Mouse (Mus musculus): ENCODE measurements around the gene Tshz2. TPM values are rescaled to one million over a fixed set of nuclear protein-coding genes. Genes with fewer than 3 reads are reported as not detected.

Gene Tshz2
- polyA plus RNA-seq, 1 experiment from 2014 or later: 43.1 TPM

DNA sequence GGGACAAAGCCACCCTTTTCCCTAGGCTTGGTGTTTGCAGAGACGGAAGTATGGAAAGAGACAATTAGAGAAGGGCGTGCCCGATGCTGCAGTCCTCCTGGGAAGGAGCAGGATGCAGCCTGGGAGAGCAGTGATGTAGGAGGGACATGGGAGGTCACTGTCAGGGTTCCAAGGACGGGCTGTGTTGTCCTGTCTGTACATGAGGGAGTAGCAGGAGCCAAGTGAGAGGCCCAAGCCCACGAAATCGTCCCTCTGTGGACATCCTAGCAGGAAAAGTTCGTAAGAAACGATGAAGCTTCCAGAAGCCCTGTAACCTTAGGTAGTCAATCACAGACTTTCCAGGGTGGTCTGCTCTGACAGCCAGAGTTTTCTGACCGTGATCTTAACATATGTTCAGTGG, 408.3 kb downstream of the Tshz2 start:
- in situ Hi-C loops (cut with MboI; ENCODE audit: low pct_unique_long_range_greater_than_20kb): no loop called here
- no peak for TF ChIP-seq CTCF (IDR thresholded peaks at IDR 0.05)
- H3K27me3 ChIP-seq: no peaks in the 10 kb centered on the region
- POLR2A ChIA-PET: interaction anchor here (0.8 kb wide), 1 partner anchor 28 kb away, joined by 3 read pairs; no protein-coding TSS in a partner anchor
- DNase-seq (ENCODE audit: low read depth, low spot score) (no peak), ATAC-seq (no peak)
- CTCF ChIA-PET: interaction anchor here (0.9 to 1.2 kb wide), 2 partner anchors 8 to 47 kb away, joined by 3 to 4 read pairs; no protein-coding TSS in a partner anchor

DNA sequence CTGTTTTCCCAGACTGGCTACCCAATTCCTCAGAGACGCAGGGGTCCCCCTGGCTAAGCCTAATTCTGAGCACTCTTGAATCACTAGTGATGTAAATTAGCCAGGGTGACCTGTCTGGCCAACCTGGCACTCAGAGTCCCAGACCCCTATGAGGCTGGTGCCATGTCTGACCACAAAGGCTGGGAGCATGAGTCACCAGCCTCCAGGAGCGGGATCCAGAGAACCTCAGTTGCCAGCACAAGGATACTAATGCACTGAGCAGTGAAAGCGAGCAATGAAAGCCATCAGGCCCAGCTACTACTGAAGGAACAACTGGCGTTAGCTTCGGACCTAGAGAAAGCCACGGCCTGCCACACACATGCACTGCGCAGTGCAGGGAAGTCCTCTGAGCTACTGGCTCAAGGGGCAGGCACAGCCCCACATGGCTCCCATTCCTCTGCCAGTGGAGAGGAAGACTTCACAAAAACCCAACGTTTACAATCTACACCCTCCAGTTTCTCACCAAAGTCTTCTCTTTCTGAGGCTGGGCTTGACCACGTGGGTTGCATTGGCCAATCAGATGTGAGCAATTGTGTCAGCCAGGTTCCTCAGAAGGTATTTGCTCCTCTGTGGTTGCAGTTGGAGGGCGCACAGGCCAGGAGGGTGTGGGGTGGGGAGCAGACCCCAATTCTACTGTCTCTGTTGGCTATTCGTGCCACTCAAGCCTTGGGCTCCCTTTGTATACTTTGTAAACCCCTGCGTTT, 409.8 kb downstream of the Tshz2 start:
- DNase-seq (ENCODE audit: low read depth, low spot score) (peak; percentile 79), ATAC-seq (peak; percentile 92)
- ChIA-PET POLR2A (interaction anchor here (0.6 kb wide), 1 partner anchor 168 kb away, joined by 9 read pairs; no protein-coding TSS in a partner anchor), CTCF (no interaction called here)
- no peaks in the 10 kb centered on the region for H3K27me3 ChIP-seq
- no peak for TF ChIP-seq CTCF (IDR thresholded peaks at IDR 0.05)
- in situ Hi-C loops (cut with MboI; ENCODE audit: low pct_unique_long_range_greater_than_20kb): no loop called here

DNA sequence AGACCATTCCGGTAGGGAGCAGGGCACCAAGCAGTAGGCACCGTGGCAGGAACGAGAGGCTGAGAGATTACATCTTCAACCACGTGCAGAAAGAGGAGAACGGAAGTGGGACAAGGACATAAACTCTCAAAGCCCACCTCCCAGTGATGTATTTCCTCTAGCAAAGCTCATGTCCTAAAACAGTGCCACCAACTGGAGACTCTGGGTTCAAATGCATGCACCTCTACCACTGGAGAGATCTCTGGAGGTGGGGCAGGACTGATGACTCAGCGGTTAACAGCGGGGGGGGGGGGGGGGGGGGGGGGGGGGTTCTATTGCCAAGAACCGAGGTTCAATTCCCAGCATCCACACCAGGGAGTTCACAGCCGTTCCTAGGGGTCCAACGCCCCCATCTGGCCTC, 410.5 kb downstream of the Tshz2 start:
- CTCF ChIA-PET: no interaction called here

DNA sequence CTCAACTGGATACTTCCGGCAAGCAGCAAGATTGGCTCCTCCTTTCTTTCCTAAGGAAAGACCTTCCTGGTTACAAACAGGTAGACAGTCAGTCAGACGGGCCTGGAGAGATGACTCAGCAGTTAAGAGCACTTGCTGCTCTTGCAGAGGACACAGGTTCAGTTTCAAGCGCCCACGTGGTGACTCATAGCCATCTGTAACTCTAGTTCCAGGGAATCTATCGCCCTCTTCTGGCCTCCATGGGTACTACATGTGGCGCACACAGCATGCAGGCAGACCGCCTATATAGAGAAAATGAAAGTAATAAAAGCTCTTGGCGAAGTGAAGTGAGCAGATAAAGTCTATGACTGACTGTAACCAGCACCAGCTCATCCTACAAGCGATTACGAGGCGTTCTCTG, 413.1 kb downstream of the Tshz2 start:
- ChIA-PET POLR2A (no interaction called here), CTCF (no interaction called here)
- no peak for DNase-seq (ENCODE audit: low read depth, low spot score)
- TF ChIP-seq CTCF (IDR thresholded peaks at IDR 0.05): no peak
- ATAC-seq: no peak
- H3K27me3 ChIP-seq: no peaks in the 10 kb centered on the region
- in situ Hi-C loops (cut with MboI; ENCODE audit: low pct_unique_long_range_greater_than_20kb): no loop called here

More for the DNA sequence above, 410.5 kb downstream of the Tshz2 start:
- no peaks in the 10 kb centered on the region for H3K27me3 ChIP-seq
- no peak for ATAC-seq
- no peak for TF ChIP-seq CTCF (IDR thresholded peaks at IDR 0.05)
- POLR2A ChIA-PET: no interaction called here
- DNase-seq (ENCODE audit: low read depth, low spot score): no peak
- in situ Hi-C loops (cut with MboI; ENCODE audit: low pct_unique_long_range_greater_than_20kb): no loop called here

DNA sequence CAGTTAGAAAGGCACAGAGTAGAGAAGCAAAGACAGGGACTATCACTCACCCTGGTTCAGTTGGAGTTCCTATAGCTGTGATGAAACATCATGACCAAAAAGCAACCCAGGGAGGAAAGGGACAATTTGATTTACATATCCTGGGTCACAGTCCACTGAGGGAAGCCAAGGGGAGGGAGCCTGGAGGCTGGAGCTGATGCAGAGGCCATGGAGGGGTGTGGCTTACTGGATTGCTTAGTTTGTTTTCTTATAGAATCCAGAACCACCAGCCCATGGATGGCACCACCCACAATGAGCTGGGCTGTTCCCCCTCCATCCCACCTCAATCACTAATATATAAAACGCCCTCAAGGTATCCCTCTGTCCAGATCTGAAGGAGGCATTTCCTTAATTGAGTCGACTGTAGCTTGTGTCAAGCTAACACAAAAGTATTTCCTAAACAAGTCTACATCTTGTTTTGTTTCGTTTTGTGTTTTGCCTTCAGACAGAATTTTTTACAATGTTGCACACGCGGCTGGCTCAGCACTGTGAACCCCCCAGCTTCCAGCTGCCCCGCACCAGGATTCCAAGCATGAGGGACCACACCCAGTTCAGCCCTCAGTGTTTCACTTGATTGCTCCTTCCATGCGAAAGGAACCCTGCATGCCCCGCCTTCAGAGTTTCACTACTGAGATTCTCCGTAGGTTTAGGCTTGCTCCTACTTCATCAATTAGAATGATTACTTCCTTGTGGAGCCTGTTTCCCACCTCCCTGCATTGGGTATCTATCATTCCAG, 413.7 kb downstream of the Tshz2 start:
- DNase-seq (ENCODE audit: low read depth, low spot score): no peak
- ChIA-PET CTCF (no interaction called here), POLR2A (no interaction called here)
- H3K27me3 ChIP-seq: no peaks in the 10 kb centered on the region
- TF ChIP-seq CTCF (IDR thresholded peaks at IDR 0.05): no peak
- in situ Hi-C loops (cut with MboI; ENCODE audit: low pct_unique_long_range_greater_than_20kb): no loop called here
- no peak for ATAC-seq

DNA sequence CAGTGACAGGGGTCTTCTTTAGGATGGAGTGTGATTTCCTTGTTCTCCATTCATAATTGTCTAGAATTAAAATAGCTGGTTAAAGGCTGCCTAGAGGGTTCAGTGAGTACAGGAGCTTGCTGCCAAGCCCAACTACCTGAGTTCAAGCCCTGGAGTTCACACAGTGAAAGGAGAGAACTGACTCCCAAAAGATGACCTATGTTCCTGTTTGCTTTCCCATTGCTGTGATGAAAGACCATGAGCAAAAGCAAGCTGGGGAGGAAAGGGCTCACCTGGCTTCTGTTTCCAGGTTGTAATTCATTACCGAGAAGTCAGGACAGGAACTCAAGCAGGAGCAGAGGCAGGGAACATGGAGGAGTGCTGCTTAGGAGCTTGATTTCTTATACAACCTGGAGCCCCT, 416.0 kb downstream of the Tshz2 start:
- no peak for DNase-seq (ENCODE audit: low read depth, low spot score)
- POLR2A ChIA-PET: no interaction called here
- TF ChIP-seq CTCF (IDR thresholded peaks at IDR 0.05): no peak
- CTCF ChIA-PET: interaction anchor here (1.0 to 1.1 kb wide), 2 partner anchors 8 to 13 kb away, joined by 3 to 4 read pairs; no protein-coding TSS in a partner anchor
- ATAC-seq: no peak
- in situ Hi-C loops (cut with MboI; ENCODE audit: low pct_unique_long_range_greater_than_20kb): no loop called here
- H3K27me3 ChIP-seq: no peaks in the 10 kb centered on the region

DNA sequence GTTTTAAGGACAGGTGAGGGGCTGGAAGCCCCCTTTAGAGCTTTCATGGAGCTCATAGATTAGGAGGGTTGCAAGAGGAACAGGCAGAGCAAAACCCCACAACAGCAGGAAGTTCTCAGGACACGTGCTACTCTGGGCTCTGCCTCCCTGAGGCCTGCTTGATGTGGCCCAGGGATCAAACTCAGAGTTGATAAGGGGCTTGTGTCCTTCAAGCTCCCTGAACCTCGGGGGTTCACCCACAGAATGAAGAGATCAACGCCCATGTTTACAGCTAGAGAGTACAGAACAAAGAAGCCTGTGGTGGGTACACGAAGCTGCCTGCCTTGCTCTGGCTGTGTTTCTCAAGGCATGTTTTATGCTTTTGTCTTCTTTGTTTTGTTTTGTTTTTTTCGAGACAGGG, 417.8 kb downstream of the Tshz2 start:
- CTCF ChIA-PET: interaction anchor here (0.9 kb wide), 1 partner anchor 10 kb away, joined by 3 read pairs; no protein-coding TSS in a partner anchor
- in situ Hi-C loops (cut with MboI; ENCODE audit: low pct_unique_long_range_greater_than_20kb): no loop called here
- no peak for TF ChIP-seq CTCF (IDR thresholded peaks at IDR 0.05)
- POLR2A ChIA-PET: interaction anchor here (0.8 kb wide), 1 partner anchor 24 kb away, joined by 3 read pairs; no protein-coding TSS in a partner anchor
- DNase-seq (ENCODE audit: low read depth, low spot score): no peak
- ATAC-seq: no peak
- no peaks in the 10 kb centered on the region for H3K27me3 ChIP-seq

DNA sequence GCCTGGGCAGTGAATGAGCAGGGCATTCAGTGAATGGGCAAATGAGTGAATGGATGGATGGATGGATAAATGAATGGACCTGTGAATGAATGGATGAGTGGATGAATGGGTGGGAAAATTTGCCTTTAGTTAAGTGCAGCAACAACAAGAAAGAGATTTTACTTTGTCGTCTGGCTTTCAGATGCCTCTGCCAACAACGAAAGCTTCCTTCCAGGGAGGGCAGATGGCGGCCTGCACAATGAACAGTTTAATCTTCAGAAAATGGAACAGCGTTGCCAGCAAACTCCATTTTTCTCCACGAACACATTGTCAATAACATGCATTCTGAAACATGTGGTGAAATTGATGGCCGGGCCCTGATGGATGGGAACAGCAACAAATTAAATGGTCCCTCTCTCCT, 418.6 kb downstream of the Tshz2 start:
- ChIA-PET POLR2A (no interaction called here), CTCF (no interaction called here)
- in situ Hi-C loops (cut with MboI; ENCODE audit: low pct_unique_long_range_greater_than_20kb): no loop called here
- DNase-seq (ENCODE audit: low read depth, low spot score) (no peak), ATAC-seq (no peak)
- no peak for TF ChIP-seq CTCF (IDR thresholded peaks at IDR 0.05)
- no peaks in the 10 kb centered on the region for H3K27me3 ChIP-seq

DNA sequence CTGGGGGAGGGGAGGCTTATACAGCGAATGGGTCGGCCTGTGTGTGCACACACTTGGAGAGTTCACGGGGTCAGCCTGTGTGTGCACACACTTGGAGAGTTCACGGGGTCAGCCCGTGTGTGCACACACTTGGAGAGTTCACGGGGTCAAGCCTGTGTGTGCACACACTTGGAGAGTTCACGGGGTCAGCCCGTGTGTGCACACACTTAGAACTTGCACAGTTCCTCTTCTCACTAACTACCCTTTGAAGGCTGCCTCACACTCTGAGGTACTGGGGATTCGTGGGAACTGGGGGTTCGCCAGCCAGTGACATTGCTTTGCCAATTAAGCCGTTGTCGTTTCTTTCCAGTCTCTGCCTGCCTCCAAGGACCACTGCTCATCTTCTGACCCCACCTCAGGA, 422.1 kb downstream of the Tshz2 start:
- CTCF ChIA-PET: no interaction called here
- no peak for ATAC-seq
- POLR2A ChIA-PET: no interaction called here
- TF ChIP-seq CTCF (IDR thresholded peaks at IDR 0.05): no peak
- DNase-seq (ENCODE audit: low read depth, low spot score): no peak
- H3K27me3 ChIP-seq: no peaks in the 10 kb centered on the region
- in situ Hi-C loops (cut with MboI; ENCODE audit: low pct_unique_long_range_greater_than_20kb): no loop called here

DNA sequence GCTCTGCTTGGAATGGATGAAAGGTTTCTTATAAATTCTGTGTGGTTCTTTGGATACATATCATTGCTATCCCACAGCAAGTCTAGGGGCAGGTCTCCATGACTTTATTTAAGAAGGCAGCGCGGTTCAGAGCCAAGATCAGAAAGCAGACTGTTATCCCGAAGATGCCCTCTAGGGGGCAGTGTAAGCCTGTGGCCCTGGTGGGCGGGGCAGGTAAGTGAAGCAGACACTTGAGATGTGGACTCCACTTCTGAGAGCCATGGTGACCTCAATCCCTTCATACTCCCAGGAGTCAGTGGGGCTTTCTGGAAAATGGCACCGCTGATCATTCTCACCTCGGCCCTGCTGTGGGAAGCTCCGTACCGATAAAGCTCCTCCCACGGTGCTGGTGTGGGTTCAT, 422.6 kb downstream of the Tshz2 start:
- POLR2A ChIA-PET: no interaction called here
- in situ Hi-C loops (cut with MboI; ENCODE audit: low pct_unique_long_range_greater_than_20kb): no loop called here
- no peaks in the 10 kb centered on the region for H3K27me3 ChIP-seq
- ATAC-seq (peak; percentile 31), DNase-seq (ENCODE audit: low read depth, low spot score) (no peak)
- CTCF ChIA-PET: no interaction called here
- peak; percentile 75 for TF ChIP-seq CTCF (IDR thresholded peaks at IDR 0.05)

DNA sequence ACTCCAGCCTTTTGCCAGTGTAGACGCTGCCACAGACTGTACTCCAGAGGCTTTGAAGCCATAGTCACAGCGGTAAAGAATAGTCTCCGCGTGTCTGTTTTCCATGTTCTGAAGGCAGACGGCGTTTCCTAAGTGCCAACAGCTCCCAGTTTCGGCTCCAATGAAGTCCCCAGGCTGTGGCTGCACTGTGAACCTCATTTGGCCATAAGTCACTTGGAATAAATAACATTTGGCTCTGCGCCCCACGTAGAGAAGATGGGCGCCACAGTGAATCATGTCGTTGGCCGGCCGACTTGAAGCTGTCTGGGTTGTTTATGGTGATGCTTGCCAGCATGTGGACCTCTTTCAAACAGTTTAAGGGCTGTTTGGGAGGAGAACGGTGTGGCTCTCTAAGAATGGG, 426.0 kb downstream of the Tshz2 start:
- POLR2A ChIA-PET: no interaction called here
- DNase-seq (ENCODE audit: low read depth, low spot score): no peak
- CTCF ChIA-PET: no interaction called here
- H3K27me3 ChIP-seq: no peaks in the 10 kb centered on the region
- no peak for TF ChIP-seq CTCF (IDR thresholded peaks at IDR 0.05)
- ATAC-seq: no peak
- in situ Hi-C loops (cut with MboI; ENCODE audit: low pct_unique_long_range_greater_than_20kb): no loop called here

Measured in Patski (cell line).